Mouse (Mus musculus) left cerebral cortex, adult 2 months (tissue): ENCODE measurements around the gene 2310030G06Rik. TPM values are rescaled to one million over a fixed set of nuclear protein-coding genes. Genes with fewer than 3 reads are reported as not detected.

Experiments
- DNase-seq, 2 experiments: peaks; one replicate each; pipeline ENCODE4 v3.0.0; 2021 to 2022; ENCODE audit warnings: low spot score in 2 of 2, mixed read lengths in 1 of 2; ENCODE audit errors: extremely low spot score in 1 of 2
- H3K27ac ChIP-seq: fragments of 200-600 bp; 2 replicates; pipeline ENCODE4 v1.8.1; 2022
- H3K4me3 ChIP-seq: fragments of 200-600 bp; 2 replicates; pipeline ENCODE4 v1.8.1; 2022
- CTCF ChIP-seq: fragments of 200-600 bp; IDR thresholded peaks from 2 replicates; pipeline ENCODE4 v1.8.1; 2022; ENCODE audit warnings: antibody characterized with exemption, mild to moderate bottlenecking, moderate library complexity
- intact Hi-C: fragments of 180-260 bp; cut with DNase I; formaldehyde crosslinking; loops from one replicate; pipeline ENCODE4 v1.15.1; 2025
- long read RNA-seq, 2 experiments: library from polyadenylated mRNA; stranded (forward); transcript quantifications; one replicate each; pipeline ENCODE4 v2.0.0; 2021; ENCODE audit warnings: borderline mapping rate in 2 of 2
- total RNA-seq, 2 experiments: library from RNA; stranded (reverse); gene quantifications; 2 replicates each; pipeline ENCODE4 v1.2.3; 2021

2310030G06Rik gene
- 1 to 10 TPM; 2.8 to 3.2 TPM for total RNA-seq
- long read RNA-seq, experiment 1, partial matches to known transcripts: 0 of 1 reads
- long read RNA-seq, experiment 1, other reads (novel, unspliced or antisense): 1 of 1 reads
- long read RNA-seq, experiment 2, partial matches to known transcripts: 0 of 1 reads
- long read RNA-seq, experiment 2, other reads (novel, unspliced or antisense): 1 of 1 reads

GRCm38 (mm10) chr9:50746214-50746677, at the start of gene 2310030G06Rik:
2310030G06Rik (minus strand) TSS chr9:50746536.
- peak within 1 kb of the TSS; percentile 38 for H3K4me3 ChIP-seq
- H3K27ac ChIP-seq: 0 out of 2 replicates have a peak within 1 kb of the TSS, but pooled peaks have one; percentile 1
- intact Hi-C loops: no loop called here
- DNase-seq: no peak
- TF ChIP-seq CTCF: peak; percentile 3; the same call in 1 of the 2 replicates

GRCm38 (mm10) chr9:50795266-50795665, 48.9 kb upstream of the 2310030G06Rik start:
- Histone ChIP-seq H3K27ac (no peak overlapping the region), H3K4me3 (no peak overlapping the region)
- no peak for TF ChIP-seq CTCF
- DNase-seq: no peak
- intact Hi-C loops: no loop called here

GRCm38 (mm10) chr9:50782155-50782554, 35.8 kb upstream of the 2310030G06Rik start:
- Histone ChIP-seq H3K27ac (no peak overlapping the region), H3K4me3 (no peak overlapping the region)
- peak in 1 of 2 experiments; percentile 39 for DNase-seq
- intact Hi-C loops: no loop called here
- peak; percentile 54 for TF ChIP-seq CTCF

GRCm38 (mm10) chr9:50776162-50776760, 29.9 kb upstream of the 2310030G06Rik start:
- intact Hi-C loops: no loop called here
- DNase-seq: no peak

GRCm38 (mm10) chr9:50775662-50776126, 29.4 kb upstream of the 2310030G06Rik start:
- Histone ChIP-seq H3K27ac (peak overlapping the region; percentile 90), H3K4me3 (peak overlapping the region; percentile 68)
- intact Hi-C loops: no loop called here
- TF ChIP-seq CTCF: no peak
- DNase-seq: no peak

More at GRCm38 (mm10) chr9:50776162-50776760, 29.9 kb upstream of the 2310030G06Rik start:
- no peak for TF ChIP-seq CTCF
- no peak overlapping the region; the same call in 1 of the 2 replicates for H3K27ac ChIP-seq
- peak overlapping the region; percentile 68 for H3K4me3 ChIP-seq

- intact Hi-C loops: no loop called here
- no peak; the same call in 1 of the 2 replicates for TF ChIP-seq CTCF
- peak; percentile 88 to 89 for DNase-seq
- Histone ChIP-seq H3K4me3 (peak within 1 kb of the TSS; percentile 68), H3K27ac (peak within 1 kb of the TSS; percentile 90)
Measured at GRCm38 (mm10) chr9:50774991-50775612, 28.8 kb upstream of the 2310030G06Rik start, which contains the start of the genes Alg9 and 1110032A03Rik. Alg9 (plus strand) TSS chr9:50775019. 1110032A03Rik (minus strand) TSS chr9:50775520.

GRCm38 (mm10) chr9:50774026-50774462, 27.7 kb upstream of the 2310030G06Rik start:
- intact Hi-C loops: no loop called here
- Histone ChIP-seq H3K4me3 (peak overlapping the region; percentile 68), H3K27ac (peak overlapping the region; percentile 90)
- TF ChIP-seq CTCF: no peak
- no peak for DNase-seq

- no peak for TF ChIP-seq CTCF
- Histone ChIP-seq H3K4me3 (no peak overlapping the region), H3K27ac (no peak overlapping the region)
- no peak for DNase-seq
- intact Hi-C loops: no loop called here
Measured at GRCm38 (mm10) chr9:50770011-50770410, 23.7 kb upstream of the 2310030G06Rik start.

GRCm38 (mm10) chr9:50768107-50769002, 22.0 kb upstream of the 2310030G06Rik start, which contains the start of gene Fdxacb1:
Fdxacb1 (plus strand) TSS chr9:50768236.
- peak within 1 kb of the TSS; percentile 97 for H3K27ac ChIP-seq
- H3K4me3 ChIP-seq: peak within 1 kb of the TSS; percentile 83
- intact Hi-C loops: loop anchor here (1.0 to 5.0 kb wide), 5 partner anchors 41 to 151 kb away; partner anchors contain the start of genes Dlat, Nkapd1 and Pih1d2
- TF ChIP-seq CTCF: peak; percentile 92
- peak; percentile 98 to 99 for DNase-seq

- TF ChIP-seq CTCF: no peak
- H3K27ac ChIP-seq: peak overlapping the region; percentile 97
- no peak for DNase-seq
- H3K4me3 ChIP-seq: peak overlapping the region; percentile 83
- intact Hi-C loops: loop anchor here (1.0 to 5.0 kb wide), 6 partner anchors 15 to 150 kb away; partner anchors contain the start of genes Dlat, Hspb2, Nkapd1 and Pih1d2
Measured at GRCm38 (mm10) chr9:50767531-50768106, 21.3 kb upstream of the 2310030G06Rik start.
